Mouse (Mus musculus) brain, adult 2 months (tissue): ENCODE measurements around the gene Nfib.

Experiments
- DNase-seq: peaks from one replicate; pipeline ENCODE4 v3.0.0; 2011; ENCODE audit warnings: low read depth, low spot score

The Nfib gene

DNA sequence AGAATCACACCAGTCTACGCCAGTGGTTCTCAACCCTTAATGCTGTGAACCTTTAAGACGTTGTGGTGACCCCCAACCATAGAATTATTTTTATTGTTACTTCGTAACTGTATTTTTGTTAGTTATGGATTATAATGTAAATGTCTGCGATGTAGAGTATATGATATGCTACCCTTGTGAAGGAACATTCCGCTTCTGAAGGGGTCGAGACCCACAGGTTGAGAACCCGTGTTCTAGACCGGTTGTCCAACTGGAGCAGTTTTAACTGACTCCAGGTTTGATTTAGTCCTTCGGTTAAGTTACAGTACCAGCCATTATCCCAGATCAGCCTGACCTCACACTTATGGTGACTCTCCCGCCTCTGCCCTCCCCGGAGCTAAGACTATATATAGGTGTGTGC is 70.4 kb downstream of the Nfib start:
- no peak for DNase-seq

DNA sequence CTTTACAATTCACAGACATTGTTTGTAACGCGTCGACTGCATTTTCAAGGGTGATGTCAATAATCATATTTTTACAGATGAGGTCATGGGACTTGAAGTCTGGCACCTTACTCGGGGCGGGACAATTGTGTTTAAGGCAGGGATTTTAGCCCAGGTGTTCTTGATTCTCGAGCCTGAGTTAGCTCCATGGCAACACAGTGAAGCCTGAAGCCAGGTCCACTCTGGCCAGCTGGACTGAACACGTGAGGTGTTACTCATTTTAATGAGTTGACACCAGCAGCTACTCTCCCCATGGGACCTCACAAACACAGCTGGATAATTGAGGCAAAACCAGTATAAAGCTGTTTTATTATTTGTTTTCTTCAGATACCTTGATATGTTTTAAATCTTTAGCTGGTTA is 71.2 kb downstream of the Nfib start:
- DNase-seq = no peak

DNA sequence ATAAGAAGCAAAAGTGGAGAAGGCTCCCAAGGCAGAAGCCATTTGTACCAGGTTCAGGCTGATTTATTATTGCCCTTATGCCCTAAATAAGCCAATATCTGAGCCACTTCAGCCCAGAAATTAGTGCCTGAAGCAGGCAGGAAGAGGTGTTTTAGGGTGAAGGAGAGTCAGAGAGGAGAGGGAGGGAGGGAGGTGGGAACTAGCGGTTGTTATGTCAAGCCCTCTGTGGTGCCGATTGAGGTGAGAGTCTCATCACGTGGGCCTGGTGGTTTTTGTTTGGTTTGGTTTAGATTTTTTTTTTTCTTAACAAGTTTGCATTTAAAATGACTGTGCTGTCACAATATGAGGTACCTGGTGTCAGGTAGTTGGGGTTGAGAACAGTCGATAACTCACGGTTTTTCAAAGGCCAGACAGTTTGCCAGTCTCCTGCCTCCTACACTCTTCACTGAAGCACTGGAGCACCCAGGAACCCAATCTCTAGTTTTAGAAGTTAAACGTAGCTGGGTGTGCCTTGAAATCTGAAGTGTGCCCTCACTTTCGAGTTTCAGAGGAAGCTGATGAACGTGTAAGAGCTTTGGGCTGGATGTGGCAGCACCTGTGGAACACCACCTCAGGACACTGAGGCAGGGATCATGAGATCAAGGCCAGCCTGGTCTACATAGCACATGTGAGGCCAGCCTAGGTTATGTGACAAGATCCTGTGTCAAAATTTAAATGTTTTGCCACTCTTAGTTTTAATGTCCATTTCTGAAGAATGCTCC is 81.1 kb downstream of the Nfib start:
- no peak for DNase-seq

DNA sequence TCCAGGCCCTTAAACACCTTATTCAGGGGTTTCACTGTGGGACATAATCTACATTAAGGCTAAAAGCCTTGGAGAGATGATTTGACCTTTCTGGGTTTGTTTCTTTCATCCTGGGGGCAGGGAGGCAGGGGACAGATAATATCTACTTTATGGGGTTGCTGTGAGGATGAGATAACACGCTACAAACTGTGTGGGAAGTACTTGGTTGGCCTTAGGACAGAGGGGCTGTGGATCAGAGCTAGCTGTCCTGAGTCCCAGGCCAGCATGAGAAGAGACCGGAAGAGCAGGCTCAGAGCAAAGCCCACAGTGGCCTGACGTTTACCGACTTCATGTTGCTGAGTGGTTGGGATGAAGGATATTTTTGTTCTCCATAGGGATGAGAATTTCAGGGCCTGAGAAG is 81.7 kb downstream of the Nfib start:
- no peak for DNase-seq

DNA sequence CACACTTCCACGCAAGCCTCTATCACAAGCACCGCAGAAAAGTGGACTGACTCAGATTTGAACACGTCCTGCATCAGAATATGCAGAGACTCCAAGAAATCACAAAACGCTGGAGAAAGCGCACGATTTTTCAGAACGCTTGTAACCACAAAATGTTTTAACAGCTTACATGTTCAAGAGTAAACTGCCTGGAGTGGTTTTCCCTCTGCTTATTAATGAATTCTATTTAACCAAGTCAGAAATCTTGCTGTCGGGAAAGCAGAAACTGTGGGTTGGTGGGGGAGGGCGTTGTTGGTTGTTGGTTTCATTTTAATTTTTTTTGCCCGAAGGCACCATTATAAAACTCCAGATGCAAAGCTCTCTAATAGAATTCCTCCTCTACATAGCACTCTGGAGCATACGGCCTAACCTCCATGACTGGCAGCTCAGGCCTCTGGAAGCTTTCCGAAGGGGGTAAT is 82.4 kb downstream of the Nfib start:
- peak; percentile 21 for DNase-seq

DNA sequence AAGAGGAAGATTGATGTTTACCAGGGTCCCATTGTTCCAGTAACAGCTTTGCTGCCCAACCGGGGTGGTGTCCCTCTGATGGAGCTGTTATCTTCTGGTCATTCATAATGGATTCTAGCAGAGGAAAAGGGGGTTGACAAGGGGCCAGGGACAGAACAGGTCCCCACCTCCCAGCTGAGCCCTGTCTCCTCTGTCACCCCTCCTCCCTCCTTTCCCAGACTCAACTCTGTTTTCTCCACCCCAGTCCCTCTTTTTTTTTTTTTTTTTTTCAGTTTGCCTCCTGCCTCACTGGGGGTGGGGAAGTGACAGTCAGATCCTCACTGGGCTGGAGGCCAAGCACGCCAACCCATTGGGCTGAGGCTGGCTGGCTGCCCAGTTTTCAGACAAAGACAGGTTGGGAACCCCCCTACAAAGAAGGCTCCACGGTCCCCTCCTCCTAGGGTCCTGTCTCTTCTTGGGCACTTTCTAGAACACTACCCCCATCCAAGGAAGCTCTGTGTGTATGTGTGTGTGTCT is 83.2 kb downstream of the Nfib start:
- peak; percentile 72 for DNase-seq

DNA sequence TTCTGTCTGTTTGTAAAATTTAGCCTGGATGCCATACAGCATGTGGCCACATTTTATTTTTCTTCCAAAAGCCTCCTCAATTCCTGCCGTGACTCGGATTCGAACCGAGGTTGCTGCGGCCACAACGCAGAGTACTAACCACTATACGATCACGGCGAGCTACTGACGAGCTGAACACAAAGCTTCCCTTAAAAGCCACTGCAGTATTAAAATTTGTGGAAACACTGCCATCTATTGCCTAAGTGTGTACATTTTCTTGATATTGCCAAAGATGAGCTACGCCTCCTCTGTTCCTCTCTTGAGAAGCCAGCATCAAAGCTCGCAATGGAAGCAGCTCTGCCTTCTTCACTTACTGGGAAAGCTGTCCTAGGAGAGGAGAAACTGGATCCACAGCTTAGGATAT is 86.0 kb downstream of the Nfib start:
- peak; percentile 91 for DNase-seq

DNA sequence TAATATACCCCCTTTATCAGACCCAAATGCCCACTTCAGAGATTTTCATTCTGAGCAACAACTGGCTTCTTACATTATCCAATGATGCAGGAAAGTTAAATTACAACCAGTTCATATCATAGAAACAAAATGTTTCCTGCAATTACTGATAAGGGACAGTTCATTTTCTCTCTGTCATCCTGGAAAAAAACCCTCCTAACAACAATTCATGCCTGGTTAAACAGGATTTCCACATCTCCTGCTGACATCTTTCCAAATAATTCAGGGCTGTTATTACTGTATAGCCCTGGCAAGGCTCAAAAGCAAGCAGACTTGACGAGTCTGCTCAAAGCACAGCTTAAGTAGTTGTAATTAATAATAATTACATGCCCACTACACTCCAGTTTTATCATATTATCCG is 86.5 kb downstream of the Nfib start:
- DNase-seq = no peak

DNA sequence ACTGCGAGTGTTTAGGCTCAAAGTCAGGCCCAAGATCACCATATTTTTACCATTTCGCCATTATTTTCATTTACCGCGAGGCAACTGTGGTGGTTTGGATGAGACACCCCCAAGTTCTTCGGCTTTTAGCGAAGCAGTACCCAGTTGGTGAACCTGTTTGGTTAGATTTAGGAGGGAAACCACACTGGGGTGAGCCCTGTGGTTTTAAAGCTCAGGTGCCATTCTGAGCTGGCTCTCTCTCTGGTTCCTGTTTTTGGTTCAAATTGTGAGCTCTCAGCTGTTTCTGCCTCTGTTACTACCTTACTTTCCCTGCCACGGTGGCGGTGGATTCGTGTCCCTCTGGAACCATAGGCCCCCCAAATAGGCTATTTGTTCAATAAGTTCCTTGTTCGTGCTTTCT is 88.3 kb downstream of the Nfib start:
- no peak for DNase-seq

DNA sequence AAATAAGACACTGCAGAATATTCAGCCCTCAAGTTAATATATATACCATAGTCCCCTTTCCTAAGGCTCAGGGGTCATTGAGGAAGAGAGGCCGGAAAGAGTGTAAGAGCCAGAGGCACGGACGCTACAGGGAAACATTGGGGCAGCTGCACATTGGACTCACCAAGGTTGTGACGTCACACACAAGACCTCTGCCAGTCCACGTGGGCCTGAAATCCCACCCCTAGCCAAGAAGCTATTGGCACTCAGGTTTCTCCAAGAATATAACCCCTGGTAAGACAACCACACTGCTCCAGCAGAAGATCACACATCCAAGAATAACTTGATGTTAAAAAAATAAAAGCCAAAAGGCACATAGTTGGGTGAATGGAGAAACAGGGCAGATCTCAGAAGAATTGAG is 89.8 kb downstream of the Nfib start:
- DNase-seq = no peak

DNA sequence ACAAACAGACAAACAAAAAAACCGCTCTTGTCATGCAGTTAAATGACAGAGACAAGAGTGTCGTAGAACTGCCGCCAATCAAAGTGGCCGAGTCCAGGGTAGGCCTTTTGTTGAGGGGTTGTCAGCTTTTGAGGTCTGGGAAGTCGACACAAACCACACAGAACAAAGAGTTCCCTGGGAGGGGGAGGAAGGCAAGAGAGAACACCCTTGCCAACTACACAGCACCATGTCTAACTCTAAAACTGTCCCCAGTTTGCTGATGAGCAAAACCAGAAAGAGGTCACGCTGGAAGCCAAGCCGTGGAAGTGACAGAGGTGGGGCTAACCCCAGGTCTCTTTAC is 91.1 kb downstream of the Nfib start:
- DNase-seq = no peak

DNA sequence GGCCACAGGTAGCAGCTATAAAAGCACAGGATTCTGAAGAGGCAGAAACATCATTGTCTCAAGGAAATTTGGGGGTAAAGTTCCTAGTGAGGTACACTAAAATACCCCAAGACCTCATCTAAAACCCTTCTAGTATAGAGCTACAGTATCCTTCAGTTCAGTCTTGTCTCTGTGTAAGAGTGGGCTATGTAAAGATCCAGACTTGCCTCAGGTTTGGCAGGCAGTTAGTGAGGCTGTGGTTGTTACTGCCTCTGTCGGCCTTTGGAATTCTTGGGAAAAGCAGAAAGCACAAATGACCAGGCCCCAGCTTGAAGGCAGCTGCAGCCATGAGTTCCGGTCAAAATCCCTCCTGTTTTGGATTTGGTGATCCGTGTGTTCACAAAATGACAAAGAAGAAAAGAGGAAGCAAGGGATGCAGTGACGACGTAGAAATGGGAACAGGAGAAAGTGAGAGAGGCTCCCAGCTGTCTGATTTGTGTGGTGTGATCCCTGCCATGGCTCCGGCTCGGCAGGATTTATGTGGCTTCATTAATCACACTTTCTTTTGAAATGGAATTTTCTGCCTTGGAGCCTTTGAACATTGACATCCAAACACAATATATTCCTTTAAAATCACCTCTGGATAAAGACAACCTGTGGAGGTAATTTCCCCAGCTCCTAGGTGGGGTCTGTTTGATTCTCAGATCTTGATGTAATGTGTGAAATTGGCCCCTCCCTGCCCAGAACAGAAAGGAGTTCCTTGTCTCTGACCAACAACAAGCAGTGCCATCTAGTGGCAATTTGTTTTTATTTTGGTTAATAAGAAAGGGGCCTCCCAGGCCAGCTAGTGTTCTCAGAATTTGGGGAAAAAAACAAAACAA is 91.7 kb downstream of the Nfib start:
- DNase-seq = peak; percentile 91

DNA sequence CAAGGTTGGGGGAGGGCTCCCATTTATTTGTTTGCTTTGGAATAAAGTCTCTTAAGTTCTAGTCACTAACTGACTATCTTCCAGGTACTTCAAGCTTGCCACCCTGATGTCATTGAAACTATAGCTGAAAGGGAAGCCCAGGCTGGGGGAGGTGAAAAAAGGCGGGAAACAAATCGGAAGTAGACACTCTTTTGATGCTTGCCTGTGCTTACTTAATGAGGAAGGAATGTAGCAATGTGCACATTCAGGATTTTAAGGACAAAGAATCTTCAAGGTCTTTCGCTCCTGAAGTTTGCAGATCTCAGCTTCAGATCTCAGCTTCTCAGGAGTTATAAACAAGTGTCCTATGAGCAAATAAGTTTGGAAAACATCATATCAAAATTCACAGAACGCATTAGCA is 95.9 kb downstream of the Nfib start:
- no peak for DNase-seq

DNA sequence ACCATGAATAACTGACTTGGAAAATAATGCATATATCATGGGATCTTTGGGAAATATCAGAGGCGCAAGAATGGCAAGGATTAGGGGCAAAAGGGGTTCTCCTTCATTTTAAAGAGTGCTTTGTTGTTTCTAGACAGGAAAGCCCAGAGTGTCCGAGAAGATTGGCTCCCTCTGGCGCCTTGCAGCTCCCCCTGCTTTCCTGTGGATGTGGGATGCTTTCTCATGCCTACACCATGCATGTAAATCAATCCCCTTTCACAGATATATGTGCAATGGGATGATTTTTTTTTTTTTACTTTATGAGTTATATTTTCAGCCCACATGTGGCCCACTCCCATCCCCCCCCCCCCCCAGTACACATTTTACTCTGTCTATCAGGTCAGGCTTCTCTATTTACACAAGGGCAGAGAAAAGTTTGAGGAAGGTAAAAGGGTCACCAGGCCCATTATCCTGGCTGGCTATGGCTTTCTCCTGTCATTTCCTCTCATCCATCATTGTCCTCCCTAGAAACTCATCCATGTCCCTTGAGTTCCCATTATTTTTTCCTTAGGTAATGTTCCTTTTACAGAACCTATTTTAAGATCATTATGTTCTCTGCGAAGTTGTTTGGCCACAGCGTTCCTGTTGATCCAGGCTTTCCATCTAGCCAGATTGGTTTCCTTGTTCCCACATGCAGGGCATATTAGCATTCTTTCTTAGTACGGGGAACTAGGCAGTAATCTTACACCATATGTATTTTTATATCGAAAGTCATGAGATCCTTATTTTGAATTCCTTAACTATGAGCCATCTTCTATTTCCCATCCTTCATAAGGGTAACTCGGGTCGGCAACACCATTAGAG is 96.6 kb downstream of the Nfib start:
- DNase-seq = no peak

DNA sequence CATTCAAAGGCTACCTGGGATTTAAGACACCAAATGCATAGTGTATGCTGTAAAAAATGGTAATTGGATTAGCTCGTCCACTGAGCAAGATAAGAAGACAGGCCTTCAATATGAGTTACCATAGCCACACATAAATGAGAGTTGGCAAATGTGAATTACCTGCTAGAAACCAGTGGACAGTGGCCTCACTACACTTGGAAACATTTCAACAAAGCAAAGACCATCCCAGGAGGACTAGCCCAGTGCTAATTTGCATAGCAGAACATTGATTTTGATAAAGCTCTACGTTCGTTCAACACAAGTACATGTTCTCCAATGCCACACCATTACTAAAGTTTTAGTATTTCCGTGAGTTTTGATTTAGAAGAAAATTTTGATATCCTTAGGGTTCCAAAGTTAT is 98.3 kb downstream of the Nfib start:
- DNase-seq = no peak

DNA sequence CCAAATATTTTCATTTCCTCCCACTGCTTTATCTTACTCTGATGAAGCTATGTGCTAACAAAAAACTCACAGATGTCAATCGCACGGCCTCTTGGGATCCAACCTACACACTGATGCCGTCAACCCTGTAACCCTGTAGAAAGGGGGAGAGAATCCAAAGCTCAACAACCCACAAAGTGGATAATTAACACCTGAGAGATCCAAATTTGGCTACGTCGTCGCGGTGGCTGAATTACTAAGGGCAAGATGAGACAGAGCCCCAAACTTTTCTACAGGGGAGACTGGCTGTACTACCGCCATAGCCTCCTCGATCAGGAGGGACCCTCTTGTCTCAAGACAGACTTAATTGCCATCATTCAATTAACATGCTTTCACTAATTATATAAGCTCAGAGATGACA is 99.2 kb downstream of the Nfib start:
- DNase-seq = no peak

DNA sequence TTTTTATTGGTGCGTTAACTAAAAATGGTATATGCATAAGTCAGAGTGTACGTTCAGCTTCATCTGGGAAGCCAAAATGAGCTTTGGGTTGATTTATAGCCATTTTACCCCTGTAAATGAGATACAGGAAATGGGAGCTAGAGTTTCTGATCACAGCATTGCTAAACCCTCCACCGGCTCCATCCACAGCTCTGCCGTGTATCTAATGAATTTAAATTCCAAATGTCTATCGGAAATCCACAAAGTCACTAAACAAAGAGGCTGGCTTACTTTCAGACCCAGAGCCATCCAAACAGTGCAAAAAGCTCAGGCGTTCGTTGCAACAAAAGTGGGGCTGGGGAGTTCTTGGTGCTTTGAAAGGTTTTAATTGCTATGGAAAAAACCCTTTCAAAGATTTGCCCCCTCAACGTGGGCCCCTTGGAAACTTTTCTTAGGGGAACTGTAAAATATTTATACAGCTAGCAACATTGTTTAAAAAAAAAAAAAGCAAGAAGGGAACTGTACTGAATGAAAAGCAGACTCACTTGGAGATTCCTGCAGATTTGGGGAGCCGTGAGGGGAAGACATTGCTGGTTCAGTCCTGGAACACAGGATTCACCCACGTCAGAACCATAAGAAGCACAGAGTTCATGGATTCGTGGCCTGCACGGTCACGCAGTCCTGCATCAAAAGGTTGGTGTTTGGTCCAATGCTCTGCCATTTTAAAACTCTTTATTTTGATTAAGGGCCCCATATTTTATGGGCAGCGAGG is 100.3 kb downstream of the Nfib start:
- no peak for DNase-seq

DNA sequence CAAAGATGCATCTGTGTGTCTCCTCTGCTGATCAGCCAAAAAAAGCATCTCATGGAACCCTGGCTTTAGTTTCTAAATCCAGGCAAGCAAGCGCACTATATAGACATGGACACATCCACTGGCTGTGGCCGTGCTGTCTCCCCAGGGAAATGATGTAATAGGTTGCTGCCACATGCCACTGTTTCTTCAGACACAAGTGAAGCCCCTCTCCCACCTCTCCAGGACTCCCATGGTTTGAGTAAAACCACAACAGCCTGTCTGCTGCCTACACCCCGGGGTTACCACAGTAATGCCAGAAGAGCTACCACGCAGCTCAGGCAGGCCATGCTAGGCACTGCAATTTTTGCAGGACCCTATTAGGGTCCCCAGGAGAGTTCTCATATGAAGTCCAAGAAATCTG is 101.0 kb downstream of the Nfib start:
- no peak for DNase-seq

DNA sequence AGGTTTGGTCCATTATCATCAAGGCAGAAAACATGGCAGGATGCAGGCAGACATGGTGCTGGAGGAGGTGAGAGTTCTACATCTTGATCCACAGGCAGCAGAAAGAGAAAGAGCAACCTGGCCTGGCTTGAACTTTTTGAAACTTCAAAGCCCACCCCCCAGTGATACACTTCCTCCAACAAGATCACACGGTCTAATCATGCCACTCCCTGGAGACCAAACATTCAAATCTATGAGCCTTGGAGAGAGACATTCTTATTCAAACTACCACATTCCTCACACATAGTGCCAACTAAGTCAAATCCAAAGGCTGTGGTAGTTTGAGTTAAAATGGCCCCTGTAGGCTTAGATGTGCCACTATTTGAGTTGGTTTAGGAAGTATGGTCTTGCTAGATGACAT is 104.9 kb downstream of the Nfib start:
- no peak for DNase-seq

DNA sequence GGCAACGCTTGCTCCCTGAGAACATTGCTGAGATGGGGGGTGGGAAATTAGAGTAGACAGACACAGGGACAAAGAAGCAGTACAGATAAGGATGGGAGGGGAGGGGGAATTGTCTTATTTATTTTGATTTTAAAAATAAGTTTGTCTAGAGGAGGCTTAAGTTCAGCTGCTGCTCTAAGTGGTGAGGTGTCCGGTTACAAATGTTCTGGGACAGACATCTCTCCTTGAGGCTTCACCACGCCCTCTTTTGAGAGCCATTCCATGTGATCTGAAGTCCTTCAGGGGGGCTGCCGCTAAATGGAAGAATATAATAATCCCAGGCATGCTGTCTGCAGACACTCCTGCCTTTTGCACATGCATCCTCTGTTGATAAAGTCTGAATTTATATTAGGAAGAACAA is 107.1 kb downstream of the Nfib start:
- DNase-seq = no peak
